Mouse (Mus musculus) right cerebral cortex, postnatal 10 days (tissue): Measurements from ENCODE around the gene Gm38392.
"Not testable (repeated sequence)": the region's sequence is repeated elsewhere in the genome, so short reads cannot be mapped to it uniquely, and the experiment has no call there.

ENCODE experiments used
- DNase-seq, 2 experiments: peaks; one replicate each; pipeline ENCODE4 v3.0.0; 2021; ENCODE audit warnings: low spot score in 2 of 2

The Gm38392 gene

DNA sequence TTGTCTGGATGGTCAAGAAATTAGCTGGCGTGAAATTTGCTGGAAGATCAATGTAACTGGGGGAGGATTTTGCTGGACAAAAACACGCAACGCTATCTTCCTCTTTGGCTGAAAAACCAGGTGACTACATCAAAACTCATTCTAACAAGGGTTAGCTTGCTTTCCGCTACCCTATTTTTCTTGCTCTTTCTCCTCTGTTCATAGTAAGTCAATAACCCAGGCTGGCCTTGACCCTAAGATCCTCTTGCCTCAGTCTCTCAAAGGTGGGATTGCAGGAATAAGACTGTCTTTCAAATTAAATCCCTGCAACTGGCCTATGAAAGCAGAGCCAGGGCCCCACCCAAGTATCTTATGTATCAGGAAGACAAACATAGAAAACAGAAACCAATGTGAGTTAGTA is at the start of gene Gm38392:
Gm38392 (minus strand) TSS at position 101 of the 400 bp plus-strand sequence.
- no peak for DNase-seq

DNA sequence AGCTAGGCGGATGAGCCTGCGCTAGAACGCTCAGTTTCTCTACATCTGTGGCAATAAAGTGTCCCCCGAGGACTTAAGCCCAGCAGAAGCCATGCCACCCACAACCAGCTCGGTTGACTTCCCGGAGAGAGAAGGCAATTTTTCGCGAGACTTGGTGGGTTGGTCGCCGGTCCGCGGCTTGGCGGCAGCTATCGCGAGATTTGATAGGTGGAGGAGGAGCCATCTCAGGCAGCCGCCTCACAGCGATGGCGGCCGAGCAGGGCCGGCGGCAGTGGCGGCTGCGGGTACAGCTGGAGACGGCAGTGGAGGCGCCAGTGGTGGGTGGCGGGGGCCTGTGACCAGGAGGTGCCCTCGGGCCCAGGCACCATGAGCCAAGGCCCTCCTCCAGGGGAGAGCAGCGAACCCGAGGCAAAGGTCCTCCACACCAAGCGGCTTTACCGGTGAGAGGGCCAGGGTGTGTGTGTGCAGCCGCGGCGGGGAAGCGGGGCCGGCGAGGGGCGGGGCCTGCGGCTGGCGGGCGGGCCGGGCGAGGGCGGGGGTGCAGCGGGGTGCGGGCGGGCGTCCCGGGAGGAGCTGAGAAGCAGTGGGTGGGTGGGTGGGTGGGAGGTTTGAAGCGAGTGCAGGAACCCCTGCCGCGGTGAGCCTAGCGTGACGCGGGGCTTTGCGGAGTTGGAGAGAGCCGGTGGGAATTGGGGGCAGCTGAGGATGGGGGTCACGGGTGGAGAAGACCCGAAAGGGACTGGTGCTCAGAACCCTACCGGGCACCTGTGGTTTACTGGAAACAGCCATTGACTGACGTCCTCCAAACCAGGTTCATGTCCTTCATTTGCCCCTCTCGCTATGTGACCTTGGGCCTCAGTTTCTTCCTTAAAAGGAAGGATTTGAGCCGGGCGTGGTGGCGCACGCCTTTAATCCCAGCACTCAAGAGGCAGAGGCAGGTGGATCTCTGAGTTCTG is 49.3 kb upstream of the Gm38392 start, which contains the start of the genes Tmem79 and Smg5:
Tmem79 (minus strand) TSS at position 91 of the 956 bp plus-strand sequence.
Smg5 (plus strand) TSS at position 203 of the 956 bp plus-strand sequence.
- DNase-seq, result peak; percentile 97 to 98

DNA sequence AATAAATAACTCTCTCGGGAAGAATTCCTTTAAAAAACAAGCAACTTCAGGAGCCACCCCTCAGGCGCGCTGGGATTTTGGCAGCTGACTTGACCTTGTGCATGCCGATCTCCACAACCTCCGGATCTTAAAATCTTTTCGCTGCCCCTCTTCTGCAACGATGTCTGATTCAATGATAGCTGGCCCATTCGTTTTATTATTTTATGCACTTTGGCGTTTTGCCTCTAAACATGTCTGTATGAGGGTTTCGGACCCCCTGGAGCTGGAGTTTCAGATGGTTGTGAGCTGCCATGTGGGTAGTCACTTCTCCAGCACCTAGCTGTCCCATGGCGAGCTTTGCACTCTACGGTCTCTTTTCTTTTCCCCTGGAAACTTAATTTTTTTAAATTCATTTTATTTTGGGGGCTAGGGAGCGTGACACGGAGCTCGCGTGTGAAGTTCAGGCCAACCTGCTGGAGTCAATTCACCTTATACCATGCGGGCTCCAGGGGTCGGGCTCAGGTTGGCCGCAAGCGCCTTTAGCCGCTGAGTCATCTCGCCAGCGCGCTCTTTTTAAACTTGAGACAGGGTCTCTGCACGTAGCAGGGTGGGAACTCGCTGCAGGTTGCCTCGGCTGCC is 48.5 kb upstream of the Gm38392 start:
- no peak for DNase-seq

DNA sequence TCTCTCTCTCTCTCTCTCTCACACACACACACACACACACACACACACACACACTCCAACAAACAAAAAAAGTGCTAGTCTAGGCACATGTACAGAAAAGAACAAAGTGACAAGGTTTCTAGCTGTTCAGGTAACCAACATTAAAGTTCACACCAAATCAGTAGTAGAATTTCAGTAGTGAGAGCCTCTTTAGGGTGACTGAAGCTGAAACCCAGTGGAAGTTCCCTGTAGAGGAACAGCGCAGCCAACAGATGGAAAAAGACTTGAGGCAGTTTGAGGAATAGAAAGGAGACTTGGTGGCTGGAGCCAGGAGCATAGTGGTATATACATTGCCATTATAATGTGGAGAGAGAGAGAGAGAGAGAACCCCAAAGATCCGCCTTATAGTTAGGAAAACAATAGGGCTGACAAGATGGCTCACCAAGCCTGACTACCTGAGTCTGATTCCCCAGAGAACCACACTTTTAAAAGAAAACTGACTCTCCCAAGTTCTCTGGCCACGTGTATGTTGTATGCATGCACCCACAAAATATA is 48.0 kb upstream of the Gm38392 start:
- no peak for DNase-seq

DNA sequence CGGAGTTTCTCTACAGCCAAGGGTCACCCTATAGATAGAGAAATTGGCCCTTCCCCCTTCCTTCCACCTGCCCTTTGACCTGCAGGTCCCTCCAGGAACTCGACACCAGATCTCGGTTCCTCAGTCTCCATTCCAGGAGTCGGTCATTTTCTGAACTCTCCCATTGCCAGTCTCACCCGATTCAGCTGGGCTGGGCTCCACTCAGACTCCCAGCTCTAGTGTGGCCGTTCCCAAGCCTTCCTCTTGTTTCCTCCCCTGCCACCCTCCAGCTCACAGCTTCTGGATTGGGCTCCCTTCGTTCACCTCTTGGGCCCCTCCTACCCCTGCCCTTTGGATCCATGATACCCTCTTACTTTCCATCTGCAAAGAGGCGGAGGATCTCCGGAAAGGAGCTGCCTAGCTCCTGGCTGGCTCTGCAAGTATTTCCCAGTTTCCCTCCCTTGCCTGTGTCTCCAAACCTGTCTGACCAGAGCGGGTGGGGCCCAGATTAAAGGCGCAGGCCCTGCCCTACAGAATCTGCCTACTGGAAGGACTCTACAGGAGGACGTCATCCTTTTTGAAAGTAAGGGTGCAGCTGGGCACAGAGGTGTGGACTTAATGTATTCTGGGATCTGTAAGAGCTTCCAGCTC is 47.1 kb upstream of the Gm38392 start:
- no peak for DNase-seq

DNA sequence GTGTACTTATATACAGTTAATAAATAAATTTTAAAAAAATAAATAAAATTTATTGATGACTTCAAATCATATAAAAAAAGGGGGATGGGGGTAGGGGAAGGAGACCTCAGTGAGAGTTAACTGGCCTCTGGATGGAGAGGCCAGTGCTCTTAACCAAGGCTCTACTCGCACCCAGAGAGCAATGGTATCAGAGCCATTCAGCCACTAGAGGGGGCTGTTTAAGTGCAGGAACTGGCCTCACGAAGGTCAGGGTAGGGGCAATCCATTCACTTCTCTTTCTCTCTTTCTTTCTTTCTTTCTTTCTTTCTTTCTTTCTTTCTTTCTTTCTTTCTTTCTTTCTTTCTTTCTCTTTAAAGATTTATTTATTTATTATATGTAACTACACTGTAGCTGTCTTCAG is 44.3 kb upstream of the Gm38392 start:
- no peak for DNase-seq

DNA sequence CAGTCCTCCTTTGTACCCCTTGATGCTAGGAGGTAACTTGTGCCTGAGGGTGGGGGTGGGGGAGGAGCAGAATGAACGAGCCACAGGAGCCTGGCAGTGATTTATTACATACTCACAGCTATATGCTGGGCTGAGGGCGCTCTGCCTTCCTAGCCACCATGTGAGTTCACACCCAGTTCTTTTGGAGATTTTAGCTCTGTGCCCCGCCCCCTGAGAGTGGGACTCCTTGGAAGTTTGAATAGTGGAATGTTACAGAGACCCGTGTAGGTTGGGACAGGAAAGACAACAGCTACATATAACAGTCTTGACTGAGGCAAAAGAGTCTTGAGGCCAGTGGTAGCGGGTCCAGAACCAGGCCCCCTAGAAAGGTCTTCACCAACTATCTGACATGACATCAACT is 41.9 kb upstream of the Gm38392 start:
- no peak for DNase-seq

DNA sequence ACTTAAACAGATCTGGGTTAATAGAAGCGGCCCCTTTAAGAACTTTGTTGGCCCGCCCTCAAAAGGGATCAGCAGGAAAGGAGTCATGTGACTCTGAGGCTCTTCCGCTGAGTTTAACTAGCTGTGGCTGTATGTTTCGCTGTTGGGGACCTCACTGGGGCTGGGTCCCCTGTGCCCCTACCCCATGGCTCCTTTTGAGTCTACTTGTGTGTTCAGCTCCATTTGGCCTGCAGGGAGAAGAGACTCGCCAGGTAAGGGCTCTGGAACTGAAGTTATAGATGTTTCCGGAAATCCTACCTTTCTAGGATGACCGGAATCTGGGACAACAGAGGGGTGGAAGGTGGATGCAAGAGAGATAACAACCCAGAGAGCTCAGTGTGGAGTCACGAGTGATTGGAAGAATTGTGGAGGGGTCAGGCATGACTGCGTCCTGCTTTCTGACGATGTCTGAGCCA is 38.0 kb upstream of the Gm38392 start, which contains the start of gene Glmp:
Glmp (plus strand) TSS at position 73 of the 455 bp plus-strand sequence.
- DNase-seq, result peak; percentile 72 to 78

DNA sequence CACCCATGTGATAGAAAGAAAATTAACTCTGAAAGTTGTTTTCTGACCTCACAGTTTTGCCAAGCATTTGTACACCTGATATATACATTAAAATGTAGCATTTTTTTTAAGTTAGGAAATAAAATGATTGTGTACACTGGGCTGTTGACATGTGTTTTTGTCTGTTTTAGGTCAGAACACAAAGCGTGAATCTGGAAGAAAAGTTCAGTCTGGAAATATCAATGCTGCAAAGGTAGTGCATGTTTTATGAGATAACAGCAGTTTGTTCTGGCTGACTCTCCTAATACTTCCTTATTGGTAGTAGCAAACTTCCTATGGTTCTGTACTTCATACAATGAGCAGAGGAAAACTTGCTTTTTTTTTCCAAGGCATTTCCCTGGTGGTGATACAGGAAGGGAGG is 12.2 kb upstream of the Gm38392 start:
- DNase-seq, result no peak

DNA sequence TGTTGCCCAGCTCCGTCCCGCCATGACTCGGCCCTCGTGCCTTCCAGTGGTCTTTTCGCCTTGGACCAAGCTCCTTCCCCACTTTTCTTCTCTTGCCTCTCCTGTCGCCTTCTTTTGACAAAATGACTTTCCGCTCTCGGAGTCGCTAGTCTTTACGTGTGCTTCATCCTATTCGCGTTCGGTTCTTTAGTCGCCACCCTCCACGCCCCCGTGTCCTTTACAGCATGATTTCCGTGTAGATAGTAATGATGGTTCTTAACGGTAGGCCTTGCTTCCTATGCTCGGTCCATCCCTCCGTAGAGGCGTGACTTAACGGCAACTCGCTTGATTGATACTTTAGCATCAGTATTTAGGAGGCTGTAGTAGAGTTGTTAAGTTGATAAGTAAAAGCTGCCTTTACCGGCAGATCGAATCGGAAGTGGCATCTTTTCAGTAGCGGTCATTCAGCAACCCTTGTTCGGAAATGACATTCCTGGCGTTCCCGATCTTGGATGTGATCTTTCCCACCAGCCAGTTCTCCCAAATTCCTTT is 10.4 kb upstream of the Gm38392 start:
- peak; percentile 73 to 82 for DNase-seq

DNA sequence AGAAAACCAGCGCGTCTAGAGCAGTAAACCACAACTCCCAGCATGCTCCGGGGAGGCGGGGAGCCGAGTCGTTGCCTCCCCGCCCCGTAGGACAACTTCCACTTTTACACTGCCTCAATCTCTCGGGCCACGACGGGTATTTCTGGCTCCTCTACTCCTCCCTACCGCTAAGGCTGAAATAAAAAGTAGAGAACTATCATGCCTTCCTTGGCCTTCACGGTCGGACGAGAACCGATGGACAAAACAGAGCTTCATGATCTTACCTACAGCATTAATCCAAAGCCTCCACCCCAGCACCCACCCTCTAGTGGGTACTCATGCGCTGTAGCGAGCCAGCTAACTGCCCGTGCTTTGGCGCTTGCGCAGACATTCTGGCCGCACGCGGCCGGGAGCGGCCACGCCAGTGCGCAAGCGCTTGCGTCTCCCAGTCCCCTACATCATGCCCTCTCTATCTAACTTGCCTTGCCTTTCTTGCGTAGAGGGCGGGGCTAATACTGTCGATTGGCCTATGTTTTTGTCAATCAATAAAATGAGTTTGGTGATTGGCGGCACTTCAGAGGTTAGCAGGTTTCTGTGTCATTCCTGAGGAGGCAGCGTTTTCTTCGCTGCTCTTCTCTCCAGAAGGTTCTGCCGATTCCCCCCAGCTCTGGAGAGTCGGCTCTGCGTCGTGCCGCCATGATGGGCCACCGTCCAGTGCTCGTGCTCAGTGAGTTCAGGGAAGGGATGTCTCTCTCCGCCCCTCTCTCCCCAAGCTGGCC is 9.7 kb upstream of the Gm38392 start, which contains the start of the genes Tsacc and Cct3:
Tsacc (minus strand) TSS at position 439 of the 758 bp plus-strand sequence.
Cct3 (plus strand) TSS at position 556 of the 758 bp plus-strand sequence.
- peak; percentile 98 to 99 for DNase-seq

DNA sequence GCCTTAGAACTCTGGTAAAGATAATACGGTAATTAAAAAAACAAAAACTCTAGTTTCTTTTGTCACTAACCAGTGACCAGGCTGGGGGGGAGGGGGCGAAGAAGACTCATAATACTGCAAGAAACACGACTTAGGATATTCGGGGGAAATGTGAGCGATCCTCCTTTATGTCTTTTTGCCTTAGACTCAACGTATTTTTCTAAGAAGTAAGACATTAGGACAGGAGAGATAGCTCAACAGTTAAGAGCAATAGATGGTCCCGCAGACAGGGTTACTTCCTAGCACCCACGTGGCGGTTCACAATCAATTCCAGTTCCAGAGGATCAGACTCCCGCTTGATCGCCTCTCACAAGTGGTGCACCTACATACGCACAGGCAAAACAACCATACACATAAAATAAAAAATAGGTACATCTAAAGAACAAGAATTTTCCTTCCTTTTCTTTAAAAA is 9.1 kb upstream of the Gm38392 start:
- peak in 1 of 2 experiments; percentile 28 for DNase-seq

DNA sequence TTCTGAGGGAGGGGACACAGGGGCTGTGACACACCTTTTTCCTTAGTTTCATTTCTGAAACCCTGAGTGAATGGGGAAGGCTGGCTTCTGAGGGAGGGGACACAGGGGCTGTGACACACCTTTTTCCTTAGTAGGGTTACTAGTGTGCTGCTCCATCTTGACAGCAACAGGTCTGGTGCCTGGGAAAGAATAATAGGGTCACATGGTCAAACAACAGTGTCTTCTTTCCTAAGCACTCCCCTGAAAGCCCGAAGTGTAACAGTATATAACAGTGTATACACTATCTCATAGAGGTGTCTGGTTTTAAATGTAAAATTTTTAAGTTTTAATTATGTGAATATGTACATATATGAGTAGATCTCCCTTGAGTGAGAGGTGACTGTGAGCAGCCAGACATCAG is 8.3 kb upstream of the Gm38392 start:
- not testable (repeated sequence) for DNase-seq

DNA sequence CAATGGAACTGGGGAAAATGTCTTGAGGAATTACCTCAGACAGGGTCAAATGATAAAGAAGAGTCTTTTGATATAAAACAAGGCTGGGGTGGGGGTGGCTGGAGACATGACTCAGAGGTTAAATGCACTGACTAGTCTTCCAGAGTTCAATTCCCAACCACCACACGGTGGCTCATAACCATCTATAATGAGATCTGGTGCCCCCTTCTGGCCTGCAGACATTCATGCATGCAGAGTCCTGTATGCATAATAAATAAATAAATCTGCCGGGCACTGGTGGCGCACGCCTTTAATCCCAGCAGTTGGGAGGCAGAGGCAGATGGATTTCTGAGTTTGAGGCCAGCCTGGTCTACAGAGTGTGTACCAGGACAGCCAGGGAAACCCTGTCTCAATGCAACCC is 5.0 kb upstream of the Gm38392 start:
- no peak for DNase-seq

DNA sequence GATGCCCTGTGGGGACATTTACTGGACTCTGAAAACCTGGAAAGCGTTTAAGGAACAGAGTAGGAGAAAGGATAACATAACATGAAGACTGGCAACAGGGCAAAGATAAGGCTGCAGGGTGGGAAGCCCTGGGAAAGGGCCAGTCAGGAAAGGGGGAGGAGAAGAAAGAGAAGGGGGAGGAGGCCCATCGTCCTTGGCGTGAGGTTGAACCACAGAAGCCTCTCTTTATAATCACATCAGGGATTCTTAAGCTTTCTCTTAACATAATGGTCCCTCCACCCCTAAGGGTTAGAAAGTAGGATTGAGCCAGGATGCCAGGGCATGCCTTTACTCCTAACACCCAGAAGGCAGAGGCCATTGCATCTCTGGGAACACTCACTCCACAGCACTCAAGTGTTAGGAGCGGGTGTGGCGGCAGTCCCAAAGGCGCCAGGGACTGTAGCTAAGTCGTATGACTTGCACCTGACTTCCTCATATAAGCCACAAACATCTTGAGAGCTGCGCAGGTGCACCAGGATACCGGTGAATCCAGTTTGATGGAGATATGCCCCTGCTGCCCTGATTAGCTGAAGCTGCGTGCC is 1.2 kb upstream of the Gm38392 start:
- DNase-seq, result not testable (repeated sequence)

DNA sequence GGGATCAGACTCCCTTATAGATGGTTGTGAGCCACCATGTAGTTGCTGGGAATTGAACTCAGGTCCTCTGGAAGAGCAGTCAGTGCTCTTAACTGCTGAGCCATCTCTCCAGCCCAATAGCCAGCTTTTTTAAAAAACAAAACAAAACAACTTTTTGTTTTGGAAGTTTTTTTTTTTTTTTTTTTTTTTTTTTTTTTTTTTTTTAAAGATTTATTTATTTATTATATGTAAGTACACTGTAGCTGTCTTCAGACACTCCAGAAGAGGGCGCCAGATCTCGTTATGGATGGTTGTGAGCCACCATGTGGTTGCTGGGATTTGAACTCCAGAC is 1.5 kb downstream of the Gm38392 start:
- not testable (repeated sequence) for DNase-seq

DNA sequence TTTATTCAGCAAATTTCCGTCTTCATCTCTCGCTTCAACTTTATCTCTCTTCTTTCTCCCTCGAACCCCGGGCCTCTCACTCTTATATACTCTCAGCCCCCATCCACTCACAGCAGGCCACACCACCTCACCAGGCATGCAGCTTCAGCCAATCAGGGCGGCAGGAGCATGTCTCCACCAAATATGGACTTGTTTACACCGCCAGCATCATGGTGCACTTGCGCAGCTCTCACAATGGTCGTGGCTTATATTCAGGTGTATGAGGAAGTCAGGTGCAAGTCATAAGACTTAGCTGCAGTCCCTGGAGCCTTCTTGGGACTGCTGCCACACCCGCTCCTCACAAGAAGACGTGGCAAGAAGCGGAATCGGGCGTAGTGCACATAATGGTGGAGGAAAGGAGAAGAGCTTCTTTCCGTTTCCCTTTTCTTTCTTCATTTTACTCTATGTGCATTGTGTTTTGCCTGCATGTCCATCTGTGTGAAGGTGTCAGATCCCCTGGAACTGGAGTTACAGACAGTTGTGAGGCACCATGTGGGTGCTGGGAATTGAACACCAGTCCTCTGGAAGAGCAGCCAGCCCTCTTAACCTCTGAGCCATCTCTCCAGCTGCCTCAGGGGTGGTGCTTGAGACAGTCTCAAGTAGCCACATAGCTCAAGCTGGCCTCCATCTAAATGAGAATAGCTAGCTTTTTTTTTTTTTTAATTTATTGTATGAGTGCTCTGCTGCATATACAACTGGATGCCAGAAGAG is 2.0 kb downstream of the Gm38392 start:
- not testable (repeated sequence) for DNase-seq

DNA sequence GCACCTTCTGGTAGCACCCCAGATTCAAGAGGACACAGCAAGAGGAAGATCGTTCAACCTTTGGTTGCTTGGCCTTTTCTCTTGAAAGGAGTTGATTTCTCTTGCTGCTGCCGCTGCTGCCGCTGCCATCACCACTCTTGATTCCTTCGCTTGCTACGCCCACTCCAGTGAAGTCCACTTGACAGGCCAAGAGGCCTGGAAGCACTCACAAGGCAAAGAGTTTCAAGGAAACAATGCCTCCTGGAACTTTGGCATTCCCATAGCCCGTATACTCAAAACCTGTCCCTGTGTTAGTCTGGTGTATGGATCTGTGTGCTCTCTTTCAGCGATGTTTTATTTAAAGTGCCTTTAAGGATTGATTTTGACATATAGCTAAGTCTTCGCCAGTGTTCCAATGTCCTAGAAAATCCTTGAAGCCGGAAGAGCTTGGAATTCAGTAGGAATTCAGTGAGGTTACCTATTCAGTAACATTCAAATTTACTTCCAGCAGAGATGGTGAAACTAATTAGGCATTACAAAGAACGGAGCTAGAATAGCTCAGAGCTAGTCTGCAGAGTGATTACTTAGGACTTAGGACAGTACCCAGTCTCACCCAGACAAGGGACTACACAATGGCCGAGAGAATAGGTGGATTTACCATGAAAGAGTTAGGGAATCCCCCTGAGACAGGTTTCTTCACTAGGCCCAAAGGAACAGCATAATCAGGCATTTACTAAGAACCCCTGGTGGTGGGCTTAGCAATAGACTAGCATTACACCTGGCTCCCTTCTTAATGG is 5.7 kb downstream of the Gm38392 start:
- DNase-seq, result not testable (repeated sequence)

DNA sequence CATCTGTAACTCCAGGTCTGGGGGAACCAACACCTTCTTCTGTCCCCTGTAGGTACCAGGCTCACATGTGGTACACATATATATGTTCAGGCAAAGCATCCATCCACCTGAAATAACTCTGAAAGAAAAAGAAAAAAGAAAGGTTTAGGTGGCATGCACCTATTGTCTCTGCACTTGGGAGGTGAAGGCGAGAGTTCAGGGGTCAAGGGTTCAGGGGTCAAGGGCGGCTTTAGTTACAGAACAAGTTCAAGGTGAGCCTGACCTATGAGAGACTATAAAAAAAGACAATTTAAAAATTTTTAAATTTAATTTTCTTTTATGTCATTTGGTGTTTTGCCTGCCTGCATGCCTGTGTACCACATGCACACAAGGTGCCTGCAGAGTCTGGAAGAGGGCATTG is 7.0 kb downstream of the Gm38392 start:
- no peak for DNase-seq
